Mouse (Mus musculus): ENCODE measurements around the gene Emc8.
A peak's percentile ranks its signal among the peaks of the same experiment; 100 is the strongest.

Emc8 gene

DNA sequence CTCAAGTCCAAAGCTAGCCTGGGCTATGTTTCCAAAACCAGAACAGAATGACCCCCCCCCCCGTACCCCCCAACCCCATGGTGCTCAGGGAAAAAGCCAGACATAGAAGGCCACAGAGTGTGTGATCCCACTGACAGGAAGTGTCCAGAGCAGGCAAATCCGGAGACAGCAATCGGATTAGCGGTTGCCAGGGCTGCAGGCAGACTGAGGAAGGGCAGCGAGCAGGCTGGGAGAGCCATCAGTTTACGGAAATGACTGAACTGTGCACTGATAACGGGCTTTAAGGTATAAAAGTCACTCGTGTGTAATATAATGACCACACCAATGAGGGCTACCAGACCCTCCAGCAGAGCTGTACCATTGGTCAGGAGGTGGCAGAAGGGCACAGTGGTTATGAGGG lies 27.1 kb downstream of the Emc8 start:
- DNase-seq (ENCODE audit: low spot score): no peak

DNA sequence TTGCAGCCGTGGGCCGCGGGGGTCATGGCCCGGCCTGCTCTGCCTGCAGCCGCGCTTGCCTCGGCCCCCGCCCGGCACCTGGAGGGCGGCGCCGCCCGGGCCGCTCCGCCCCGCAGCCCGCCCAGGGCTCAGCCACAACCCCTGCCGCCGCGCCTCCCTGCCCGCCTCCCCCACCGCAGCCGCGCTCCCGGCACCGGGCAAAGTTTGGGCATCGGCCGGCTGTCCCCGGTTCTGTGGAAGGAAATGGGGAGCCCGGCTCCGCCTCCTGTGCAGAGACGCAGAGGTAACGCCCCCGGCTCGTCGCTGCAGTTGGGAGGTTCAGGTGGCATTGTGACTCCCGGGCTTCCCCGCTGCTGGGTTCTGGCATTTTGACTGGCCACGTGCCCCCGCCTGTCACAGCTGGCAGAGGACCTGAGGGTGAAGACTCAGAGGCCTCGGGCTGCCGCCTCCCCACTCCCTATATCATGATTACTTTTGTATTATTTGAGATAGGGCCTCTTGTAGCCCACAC lies 34.0 kb downstream of the Emc8 start:
- DNase-seq (ENCODE audit: low spot score): peak; percentile 68

GRCm38 (mm10) chr8:120633665-120634271 lies 34.6 kb downstream of the Emc8 start:
- no peak for DNase-seq (ENCODE audit: low spot score)

DNA sequence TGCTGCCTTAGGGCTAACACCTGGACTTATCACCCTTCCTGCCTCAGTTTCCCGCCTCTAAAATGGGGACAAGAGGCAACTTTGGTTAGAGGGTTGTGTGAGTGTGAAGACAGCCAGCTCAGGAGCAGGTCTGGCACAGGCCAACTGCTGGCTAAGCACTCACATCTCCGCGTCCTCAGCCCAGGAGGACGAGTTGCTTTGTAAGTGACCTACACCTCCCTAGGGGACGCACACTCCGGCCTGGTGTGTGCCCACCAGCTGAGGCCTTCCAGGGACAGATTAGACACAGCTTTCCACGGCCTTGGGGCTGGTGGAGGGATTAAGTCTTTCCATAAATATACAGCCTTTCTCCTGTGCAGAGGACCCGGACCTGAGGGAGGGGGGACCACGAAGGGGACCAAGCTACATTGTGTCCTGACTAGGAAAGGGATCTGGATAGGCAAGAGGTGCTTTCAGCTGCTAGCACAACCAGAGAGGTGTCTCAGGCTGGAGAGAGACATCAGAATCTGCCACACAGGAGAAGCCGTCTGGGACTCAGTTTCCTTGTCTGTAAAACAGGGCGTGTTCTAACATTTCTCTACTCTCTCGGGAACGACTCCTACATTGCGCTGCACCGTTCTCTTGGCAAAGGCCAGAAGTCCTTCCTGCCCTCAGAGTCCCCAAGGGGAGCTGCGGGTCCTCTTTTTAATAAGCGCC lies 35.3 kb downstream of the Emc8 start:
- DNase-seq (ENCODE audit: low spot score): no peak

- DNase-seq (ENCODE audit: low spot score): peak; percentile 38
Observed at GRCm38 (mm10) chr8:120631441-120632375, 36.7 kb downstream of the Emc8 start.

- no peak for DNase-seq (ENCODE audit: low spot score)
Observed at GRCm38 (mm10) chr8:120630848-120631247, 37.5 kb downstream of the Emc8 start.

DNA sequence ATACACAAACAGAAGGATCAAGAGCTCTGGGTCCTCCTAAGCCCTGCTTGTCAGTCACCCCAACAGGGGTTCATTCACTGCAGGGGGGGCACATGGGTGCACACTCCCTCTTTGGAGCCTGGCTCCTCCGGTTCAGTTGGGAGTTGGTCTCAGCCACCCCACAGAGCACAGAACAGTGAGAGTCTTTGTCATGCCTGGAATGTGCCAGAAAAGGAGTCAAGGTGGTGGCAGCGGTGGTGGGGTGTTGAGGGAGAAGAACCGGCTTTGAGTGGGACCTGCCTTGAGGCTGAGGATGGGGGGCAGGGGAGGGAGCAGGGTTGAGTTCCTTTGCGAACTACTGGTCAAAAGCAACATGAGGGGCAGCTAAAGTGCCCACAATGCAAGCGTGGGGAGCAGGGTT lies 38.3 kb downstream of the Emc8 start:
- DNase-seq (ENCODE audit: low spot score): no peak

DNA sequence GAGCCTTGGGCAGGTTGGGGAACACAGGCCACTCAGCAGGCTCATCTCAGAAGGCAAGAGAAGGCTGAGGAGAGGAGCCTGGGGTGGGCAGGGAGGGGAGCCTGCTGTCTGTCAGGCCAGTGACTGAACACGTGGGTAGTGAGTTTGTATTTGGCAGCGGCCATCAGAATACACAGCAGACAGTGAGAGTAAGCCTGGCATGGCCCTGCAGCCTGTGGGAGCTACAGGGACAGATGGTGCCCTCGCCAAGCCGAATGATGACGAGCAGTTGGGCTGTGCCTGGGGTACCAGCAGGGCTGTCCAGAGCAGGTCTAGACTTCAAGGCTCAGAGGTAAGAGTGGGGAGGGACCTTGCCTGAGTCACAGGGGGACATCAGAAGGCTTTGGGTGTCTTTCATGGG lies 41.1 kb downstream of the Emc8 start:
- no peak for DNase-seq (ENCODE audit: low spot score)

DNA sequence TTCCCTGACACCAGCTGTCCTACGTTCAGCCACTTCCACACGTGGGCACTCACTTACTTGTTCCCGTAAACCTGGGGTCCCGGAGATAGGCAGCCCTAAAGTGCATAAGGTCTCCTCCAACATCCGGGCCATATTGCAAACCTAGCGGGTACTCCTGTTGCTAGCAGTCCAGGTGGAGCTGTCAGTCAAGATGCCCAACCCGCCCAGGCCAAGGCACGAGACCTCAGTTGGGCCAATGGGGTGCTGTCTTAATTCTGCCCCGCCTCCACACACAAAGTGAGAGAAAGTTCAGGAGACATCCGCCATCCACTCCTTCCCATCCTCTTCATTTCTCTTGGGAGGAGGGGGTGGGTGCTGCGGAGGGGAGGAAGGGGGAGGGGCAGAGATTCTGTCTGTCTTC lies 41.9 kb downstream of the Emc8 start:
- no peak for DNase-seq (ENCODE audit: low spot score)

DNA sequence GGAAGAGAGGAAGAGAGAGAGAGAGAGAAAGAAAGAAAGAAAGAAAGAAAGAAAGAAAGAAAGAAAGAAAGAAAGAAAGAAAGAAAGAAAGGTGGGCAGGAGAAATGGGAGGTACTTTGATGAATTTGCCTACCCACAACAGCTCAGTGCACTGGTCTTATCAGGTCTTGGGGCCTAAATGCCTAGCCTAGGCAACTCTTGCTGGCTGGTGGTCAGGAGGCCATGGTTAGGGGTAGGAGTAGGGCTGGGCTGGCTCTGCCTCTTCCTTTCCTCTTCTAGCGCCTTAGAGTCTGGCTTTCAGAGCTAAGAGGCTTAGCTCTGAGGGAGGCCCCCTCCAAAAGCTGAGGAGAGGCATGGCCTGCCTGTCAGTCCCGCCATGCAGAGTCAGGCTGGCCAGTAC lies 44.8 kb downstream of the Emc8 start:
- no peak for DNase-seq (ENCODE audit: low spot score)

GRCm38 (mm10) chr8:120622161-120622560 lies 46.2 kb downstream of the Emc8 start:
- DNase-seq (ENCODE audit: low spot score): no peak

GRCm38 (mm10) chr8:120620441-120620840 lies 47.9 kb downstream of the Emc8 start:
- no peak for DNase-seq (ENCODE audit: low spot score)

- peak; percentile 95 for DNase-seq (ENCODE audit: low spot score)
Observed at GRCm38 (mm10) chr8:120619235-120620180, 48.9 kb downstream of the Emc8 start.

DNA sequence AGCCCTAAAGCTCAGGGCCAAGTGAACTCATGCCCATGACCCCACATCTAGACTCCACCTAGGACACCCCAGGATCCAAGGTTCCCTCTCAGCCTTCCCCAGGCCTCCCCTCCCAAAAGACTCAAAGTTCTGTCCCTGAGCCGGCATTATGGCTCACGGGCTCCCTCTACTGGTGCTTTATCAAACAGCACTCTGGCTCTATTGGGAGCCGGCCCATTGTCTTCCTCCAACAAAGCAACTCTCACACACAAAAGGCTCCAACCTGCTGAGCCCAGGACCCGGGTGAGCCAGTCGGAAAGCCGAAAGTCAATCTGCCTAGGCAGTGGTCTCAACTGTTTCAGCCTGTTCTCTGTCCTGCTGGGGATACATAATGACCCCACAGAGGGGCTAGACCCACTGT lies 50.3 kb downstream of the Emc8 start:
- peak; percentile 88 for DNase-seq (ENCODE audit: low spot score)

DNA sequence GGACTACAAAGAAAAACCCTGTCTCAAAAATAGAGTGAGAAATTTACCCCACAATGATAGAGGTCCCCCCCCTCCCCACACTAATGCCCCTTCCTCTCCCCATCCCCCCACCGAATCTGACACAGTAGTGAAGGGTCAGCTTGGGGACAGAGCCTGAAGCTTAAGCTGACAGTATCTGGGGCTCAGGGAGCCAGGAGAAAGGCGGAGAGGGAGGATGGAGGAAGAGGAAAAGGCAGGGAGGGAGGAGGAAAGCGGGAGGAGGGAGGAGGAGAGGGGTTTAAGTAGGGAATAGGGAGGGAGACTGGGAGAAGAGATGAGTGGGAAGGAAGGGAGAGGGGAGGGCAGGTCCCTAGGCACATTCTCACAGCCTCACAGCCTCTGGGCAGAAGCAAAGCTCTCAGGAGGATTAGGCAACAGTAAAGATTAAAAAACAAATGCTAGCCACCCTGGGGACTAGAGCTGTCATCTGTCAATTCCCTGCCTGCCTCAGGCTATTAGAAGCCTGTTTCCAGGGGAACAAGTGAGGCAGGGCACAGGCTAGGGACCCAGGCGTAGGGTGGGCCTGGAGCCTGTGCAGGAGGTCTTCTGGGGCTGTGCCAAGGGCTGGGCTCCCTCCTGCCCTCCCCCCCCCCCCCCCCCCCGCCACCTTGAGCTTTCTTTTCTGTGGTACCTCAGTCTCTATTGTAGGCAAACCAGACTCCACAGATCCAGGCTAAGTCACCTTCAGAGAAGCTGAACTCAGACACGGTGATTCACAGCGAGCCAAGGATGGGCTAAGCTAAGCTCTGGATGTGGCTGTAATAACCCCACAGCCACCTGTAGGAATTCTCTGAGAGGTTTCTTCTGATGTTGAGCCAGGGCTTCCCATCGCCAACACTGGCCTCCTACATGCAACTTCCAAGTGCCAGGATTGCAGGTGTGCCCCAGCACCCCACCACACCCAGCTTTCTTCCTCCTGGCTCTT lies 51.4 kb downstream of the Emc8 start:
- peak; percentile 79 for DNase-seq (ENCODE audit: low spot score)

GRCm38 (mm10) chr8:120614491-120614890 lies 53.9 kb downstream of the Emc8 start:
- DNase-seq (ENCODE audit: low spot score): no peak

- peak; percentile 70 for DNase-seq (ENCODE audit: low spot score)
Observed at GRCm38 (mm10) chr8:120610824-120611223, 57.5 kb downstream of the Emc8 start.

DNA sequence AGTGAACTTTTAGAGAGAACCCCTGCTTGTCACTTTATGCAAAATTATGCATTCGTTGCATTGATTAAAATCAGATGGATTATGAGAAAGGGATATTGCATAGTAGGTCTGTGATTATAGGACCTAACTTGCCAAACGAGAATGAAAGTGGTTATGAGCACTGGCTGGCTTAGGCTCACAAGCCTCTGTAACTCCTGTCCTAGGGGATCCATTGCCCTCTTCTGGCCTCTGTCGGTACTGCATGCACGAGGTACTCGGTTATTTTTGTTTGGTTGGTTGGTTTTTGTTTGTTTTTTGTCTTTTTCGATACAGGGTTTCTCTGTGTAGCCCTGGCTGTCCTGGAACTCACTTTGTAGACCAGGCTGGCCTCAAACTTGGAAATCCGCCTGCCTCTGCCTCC lies 60.5 kb downstream of the Emc8 start:
- peak; percentile 74 for DNase-seq (ENCODE audit: low spot score)

DNA sequence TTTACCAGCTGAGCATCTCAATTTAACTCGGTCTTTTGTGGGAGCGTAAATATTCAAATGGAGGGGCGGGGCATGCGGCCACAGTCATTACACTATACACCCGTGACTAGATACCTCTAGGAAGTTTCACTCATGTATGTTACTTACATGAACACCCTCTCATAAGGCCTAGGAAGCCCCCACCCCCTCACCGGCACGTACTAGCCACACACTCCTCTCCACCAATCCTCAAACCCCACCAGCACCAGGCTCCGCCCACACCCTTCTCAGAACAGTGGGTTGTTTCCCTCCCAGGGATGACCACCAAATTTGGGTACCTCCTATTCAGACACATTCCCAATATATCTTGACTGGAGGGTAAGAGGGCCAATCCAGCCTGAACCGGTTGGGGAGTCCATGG lies 60.9 kb downstream of the Emc8 start:
- DNase-seq (ENCODE audit: low spot score): no peak

Data from adipocyte (in vitro differentiated cells).